Mouse (Mus musculus): Measurements from ENCODE around the gene Nup54. TPM values are rescaled to one million over a fixed set of nuclear protein-coding genes. Genes with fewer than 3 reads are reported as not detected.

Gene Nup54
- polyA plus RNA-seq, 1 experiment from 2014 or later = 61.1 TPM

- Histone ChIP-seq H3K4me1 (no peaks in the 10 kb centered on the region), H3K27me3 (peaks cover 32% of the 10 kb centered on the region), H3K9me3 (no peaks in the 10 kb centered on the region), H3K9ac (no peak overlapping the region), H3K27ac (no peak overlapping the region), H3K4me3 (no peak overlapping the region), H3K4me2 (replicated peaks) (no peak overlapping the region), H3K36me3 (no peaks in the 10 kb centered on the region)
- 74% methylated on average over 8 of the region's 8 CpGs for WGBS
- no peak for ATAC-seq (ENCODE audit: insufficient number of reproducible peaks, insufficient read depth, low FRiP score, low TSS enrichment)
These were observed 44.4 kb downstream of the Nup54 start for GRCm38 (mm10) chr5:92390615-92391014.

- H3K9me3 ChIP-seq = no peaks in the 10 kb centered on the region
- no peaks in the 10 kb centered on the region for H3K4me1 ChIP-seq
- H3K4me2 ChIP-seq (replicated peaks) = no peak overlapping the region
- H3K27ac ChIP-seq = no peak overlapping the region
- H3K36me3 ChIP-seq = no peaks in the 10 kb centered on the region
- ATAC-seq (ENCODE audit: insufficient number of reproducible peaks, insufficient read depth, low FRiP score, low TSS enrichment) = no peak
- H3K4me3 ChIP-seq = no peak overlapping the region
- WGBS = 78% methylated on average over 2 of the region's 2 CpGs
- H3K9ac ChIP-seq = no peak overlapping the region
- peaks cover 32% of the 10 kb centered on the region for H3K27me3 ChIP-seq
These were observed 45.0 kb downstream of the Nup54 start for GRCm38 (mm10) chr5:92389977-92390376.

GRCm38 (mm10) chr5:92387433-92387832 lies 47.6 kb downstream of the Nup54 start:
- H3K27me3 ChIP-seq = peaks cover 19% of the 10 kb centered on the region
- H3K4me1 ChIP-seq = no peaks in the 10 kb centered on the region
- no peak overlapping the region for H3K9ac ChIP-seq
- no peak overlapping the region for H3K4me3 ChIP-seq
- H3K9me3 ChIP-seq = no peaks in the 10 kb centered on the region
- no peaks in the 10 kb centered on the region for H3K36me3 ChIP-seq
- 70% methylated on average over 11 of the region's 11 CpGs for WGBS
- ATAC-seq (ENCODE audit: insufficient number of reproducible peaks, insufficient read depth, low FRiP score, low TSS enrichment) = no peak
- no peak overlapping the region for H3K4me2 ChIP-seq (replicated peaks)
- no peak overlapping the region for H3K27ac ChIP-seq

- H3K9ac ChIP-seq = no peak overlapping the region
- H3K27ac ChIP-seq = no peak overlapping the region
- no peak overlapping the region for H3K4me2 ChIP-seq (replicated peaks)
- ATAC-seq (ENCODE audit: insufficient number of reproducible peaks, insufficient read depth, low FRiP score, low TSS enrichment) = no peak
- 53% methylated on average over 6 of the region's 6 CpGs for WGBS
- no peak overlapping the region for H3K4me3 ChIP-seq
- H3K27me3 ChIP-seq = peaks cover 11% of the 10 kb centered on the region
- no peaks in the 10 kb centered on the region for H3K4me1 ChIP-seq
- no peaks in the 10 kb centered on the region for H3K36me3 ChIP-seq
- no peaks in the 10 kb centered on the region for H3K9me3 ChIP-seq
These were observed 48.4 kb downstream of the Nup54 start for GRCm38 (mm10) chr5:92386643-92387042.

- Histone ChIP-seq H3K4me1 (no peaks in the 10 kb centered on the region), H3K9ac (no peak overlapping the region), H3K27me3 (peaks cover 5% of the 10 kb centered on the region), H3K36me3 (no peaks in the 10 kb centered on the region), H3K4me3 (no peak overlapping the region), H3K9me3 (no peaks in the 10 kb centered on the region), H3K27ac (no peak overlapping the region), H3K4me2 (replicated peaks) (no peak overlapping the region)
- no peak for ATAC-seq (ENCODE audit: insufficient number of reproducible peaks, insufficient read depth, low FRiP score, low TSS enrichment)
- 88% methylated on average over 5 of the region's 5 CpGs for WGBS
These were observed 48.9 kb downstream of the Nup54 start for GRCm38 (mm10) chr5:92386102-92386501.

- no peak overlapping the region for H3K27ac ChIP-seq
- ATAC-seq (ENCODE audit: insufficient number of reproducible peaks, insufficient read depth, low FRiP score, low TSS enrichment) = no peak
- WGBS = 47% methylated on average over 7 of the region's 7 CpGs
These were observed 50.2 kb downstream of the Nup54 start for GRCm38 (mm10) chr5:92384855-92385254.

GRCm38 (mm10) chr5:92383747-92384146 lies 51.3 kb downstream of the Nup54 start:
- Histone ChIP-seq H3K9me3 (no peaks in the 10 kb centered on the region), H3K4me1 (no peaks in the 10 kb centered on the region), H3K4me2 (replicated peaks) (no peak overlapping the region), H3K27me3 (no peaks in the 10 kb centered on the region), H3K36me3 (no peaks in the 10 kb centered on the region), H3K4me3 (no peak overlapping the region), H3K9ac (no peak overlapping the region), H3K27ac (no peak overlapping the region)
- WGBS = 43% methylated on average over 7 of the region's 7 CpGs
- no peak; the same call in 1 of the 2 replicates for ATAC-seq (ENCODE audit: insufficient number of reproducible peaks, insufficient read depth, low FRiP score, low TSS enrichment)

More at GRCm38 (mm10) chr5:92384855-92385254, 50.2 kb downstream of the Nup54 start:
- Histone ChIP-seq H3K4me2 (replicated peaks) (no peak overlapping the region), H3K4me3 (no peak overlapping the region), H3K36me3 (no peaks in the 10 kb centered on the region), H3K4me1 (no peaks in the 10 kb centered on the region), H3K27me3 (no peaks in the 10 kb centered on the region), H3K9ac (no peak overlapping the region), H3K9me3 (no peaks in the 10 kb centered on the region)

GRCm38 (mm10) chr5:92382349-92382679 lies 52.7 kb downstream of the Nup54 start:
- WGBS = 67% methylated on average over 9 of the region's 9 CpGs
- H3K27me3 ChIP-seq = no peaks in the 10 kb centered on the region
- no peaks in the 10 kb centered on the region for H3K9me3 ChIP-seq
- H3K36me3 ChIP-seq = no peaks in the 10 kb centered on the region
- no peak overlapping the region for H3K4me2 ChIP-seq (replicated peaks)
- H3K9ac ChIP-seq = no peak overlapping the region
- 0 out of 2 replicates have a peak, but pooled peaks cover 3% of the 10 kb centered on the region for H3K4me1 ChIP-seq
- H3K27ac ChIP-seq = no peak overlapping the region
- ATAC-seq (ENCODE audit: insufficient number of reproducible peaks, insufficient read depth, low FRiP score, low TSS enrichment) = no peak
- no peak overlapping the region for H3K4me3 ChIP-seq

GRCm38 (mm10) chr5:92381550-92382348 lies 53.3 kb downstream of the Nup54 start:
- H3K27ac ChIP-seq = no peak overlapping the region
- ATAC-seq (ENCODE audit: insufficient number of reproducible peaks, insufficient read depth, low FRiP score, low TSS enrichment) = no peak
- no peaks in the 10 kb centered on the region for H3K27me3 ChIP-seq
- H3K36me3 ChIP-seq = no peaks in the 10 kb centered on the region
- WGBS = 35% methylated on average over 12 of the region's 12 CpGs
- no peaks in the 10 kb centered on the region for H3K9me3 ChIP-seq
- H3K9ac ChIP-seq = no peak overlapping the region
- H3K4me3 ChIP-seq = no peak overlapping the region
- no peak overlapping the region for H3K4me2 ChIP-seq (replicated peaks)
- peaks cover 8% of the 10 kb centered on the region; the same call in 1 of the 2 replicates for H3K4me1 ChIP-seq

- WGBS = 31% methylated on average over 13 of the region's 13 CpGs
- H3K4me2 ChIP-seq (replicated peaks) = no peak overlapping the region
- ATAC-seq (ENCODE audit: insufficient number of reproducible peaks, insufficient read depth, low FRiP score, low TSS enrichment) = no peak
- H3K36me3 ChIP-seq = no peaks in the 10 kb centered on the region
- no peak overlapping the region for H3K27ac ChIP-seq
- H3K4me3 ChIP-seq = no peak overlapping the region
- no peaks in the 10 kb centered on the region for H3K9me3 ChIP-seq
- no peaks in the 10 kb centered on the region for H3K27me3 ChIP-seq
- no peak overlapping the region for H3K9ac ChIP-seq
- peaks cover 9% of the 10 kb centered on the region; the same call in 1 of the 2 replicates for H3K4me1 ChIP-seq
These were observed 58.1 kb downstream of the Nup54 start for GRCm38 (mm10) chr5:92376795-92377405.

GRCm38 (mm10) chr5:92375368-92375767 lies 59.7 kb downstream of the Nup54 start:
- Histone ChIP-seq H3K4me2 (replicated peaks) (no peak overlapping the region), H3K4me1 (peaks cover 9% of the 10 kb centered on the region; the same call in 1 of the 2 replicates), H3K27me3 (no peaks in the 10 kb centered on the region), H3K4me3 (no peak overlapping the region), H3K27ac (no peak overlapping the region), H3K9ac (no peak overlapping the region), H3K36me3 (no peaks in the 10 kb centered on the region), H3K9me3 (no peaks in the 10 kb centered on the region)
- no peak for ATAC-seq (ENCODE audit: insufficient number of reproducible peaks, insufficient read depth, low FRiP score, low TSS enrichment)
- WGBS = 85% methylated on average over 17 of the region's 17 CpGs

- no peaks in the 10 kb centered on the region for H3K36me3 ChIP-seq
- no peaks in the 10 kb centered on the region for H3K9me3 ChIP-seq
- H3K27ac ChIP-seq = no peak overlapping the region
- H3K4me1 ChIP-seq = peaks cover 9% of the 10 kb centered on the region; the same call in 1 of the 2 replicates
- H3K4me3 ChIP-seq = no peak overlapping the region
- H3K9ac ChIP-seq = no peak overlapping the region
- H3K27me3 ChIP-seq = no peaks in the 10 kb centered on the region
- no peak overlapping the region for H3K4me2 ChIP-seq (replicated peaks)
- ATAC-seq (ENCODE audit: insufficient number of reproducible peaks, insufficient read depth, low FRiP score, low TSS enrichment) = no peak
- 71% methylated on average over 6 of the region's 6 CpGs for WGBS
These were observed 60.3 kb downstream of the Nup54 start for GRCm38 (mm10) chr5:92374721-92375142.
